Mouse (Mus musculus): ENCODE results near the gene Gm20518.
A peak's percentile ranks its signal among the peaks of the same experiment; 100 is the strongest.

The Gm20518 gene

DNA sequence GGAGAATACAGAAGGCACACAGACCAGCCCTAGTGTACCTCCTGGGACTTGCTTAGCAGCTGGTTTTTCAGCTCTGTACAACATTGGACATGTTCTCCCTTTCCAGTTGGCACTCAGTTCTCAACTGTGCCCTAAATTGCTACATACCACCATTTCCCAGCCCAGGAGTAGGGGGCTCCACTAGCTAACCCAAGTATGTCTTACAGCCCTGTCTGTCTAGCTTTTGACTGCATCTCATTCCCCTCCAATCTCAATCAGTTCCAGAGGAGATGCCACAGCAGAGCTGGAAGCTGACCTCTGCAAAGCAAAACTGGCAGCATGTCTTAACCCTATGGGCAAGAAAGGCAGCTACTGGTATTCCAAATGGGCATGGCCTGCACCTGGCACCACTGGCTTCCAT, 4.6 kb upstream of the Gm20518 start:
- DNase-seq (ENCODE audit: low read depth, low spot score), result no peak

DNA sequence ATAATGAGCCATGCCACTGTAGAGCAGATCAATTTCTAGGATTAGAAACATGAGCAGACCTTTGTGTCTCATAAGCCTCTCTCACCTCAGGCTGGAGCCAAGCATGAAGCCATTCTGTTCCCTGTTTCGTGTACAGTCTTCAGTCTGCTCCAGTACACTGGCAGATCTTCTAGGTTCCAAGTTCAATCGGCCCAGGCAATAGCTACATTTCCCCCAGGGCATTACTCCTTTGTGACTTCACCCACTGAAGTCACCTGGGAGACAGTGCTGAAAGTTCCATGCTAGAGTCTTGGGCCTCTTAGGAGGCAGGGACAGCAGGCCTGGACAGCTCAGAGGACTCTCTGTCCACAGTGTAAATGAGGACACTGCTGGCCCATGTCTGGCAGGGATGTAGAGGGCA, 2.5 kb upstream of the Gm20518 start, which contains the start of gene Tssk1:
Gene Tssk1, plus strand, starts transcription at position 301 of the 400 bp plus-strand sequence.
- no peak for DNase-seq (ENCODE audit: low read depth, low spot score)

DNA sequence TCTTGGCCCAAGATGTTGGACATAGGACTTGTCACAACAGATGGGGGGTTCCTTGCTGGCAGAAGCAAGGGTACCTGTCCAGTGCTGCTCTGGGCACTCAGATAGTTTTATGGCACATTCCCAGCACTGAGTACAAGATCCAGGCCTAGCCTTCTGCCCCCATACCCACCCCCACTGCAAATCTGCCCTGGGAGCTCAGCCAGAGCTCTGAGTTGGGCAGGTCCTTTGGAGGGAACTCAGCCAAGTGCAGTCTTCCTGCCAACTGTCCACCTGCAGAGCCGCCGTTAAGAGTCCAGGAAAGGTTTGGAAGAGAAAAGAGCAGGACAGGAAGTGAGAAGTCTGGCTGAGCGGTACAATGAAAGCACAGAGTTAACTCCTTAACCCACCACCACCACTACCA, 1.1 kb upstream of the Gm20518 start:
- no peak for DNase-seq (ENCODE audit: low read depth, low spot score)

DNA sequence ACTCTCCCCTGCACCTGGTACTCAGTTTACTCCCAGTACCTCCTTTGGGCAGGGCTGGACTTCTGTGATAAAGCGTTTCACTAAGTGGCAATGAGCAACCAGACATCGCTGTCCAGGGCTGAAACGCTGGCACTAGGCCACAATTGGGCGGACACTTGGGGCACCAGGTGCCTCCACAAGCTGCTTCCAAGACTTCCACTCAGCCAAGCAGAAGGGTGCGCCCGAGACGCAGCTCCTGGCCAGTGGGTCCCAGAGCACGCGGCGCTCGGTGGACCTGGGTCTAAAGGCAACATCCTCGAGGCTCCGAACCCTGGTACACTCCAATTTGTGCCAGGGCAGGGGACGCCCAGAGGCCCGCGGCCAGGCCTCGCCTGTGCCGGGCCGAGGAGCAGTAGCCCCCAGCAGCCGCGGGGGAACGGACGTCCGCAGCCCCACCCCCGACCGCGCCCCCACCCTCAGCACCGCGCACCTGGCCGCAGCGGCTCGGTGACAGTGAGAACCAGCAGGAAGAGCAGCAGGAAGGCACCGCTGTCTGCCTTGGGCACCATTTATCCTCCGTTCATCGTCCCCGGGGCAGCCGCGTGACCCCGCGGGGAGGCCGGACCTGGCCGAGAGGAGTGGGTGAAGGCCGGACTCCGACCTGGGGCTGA, 429 bp downstream of the Gm20518 start:
- peak; percentile 53 for DNase-seq (ENCODE audit: low read depth, low spot score)

DNA sequence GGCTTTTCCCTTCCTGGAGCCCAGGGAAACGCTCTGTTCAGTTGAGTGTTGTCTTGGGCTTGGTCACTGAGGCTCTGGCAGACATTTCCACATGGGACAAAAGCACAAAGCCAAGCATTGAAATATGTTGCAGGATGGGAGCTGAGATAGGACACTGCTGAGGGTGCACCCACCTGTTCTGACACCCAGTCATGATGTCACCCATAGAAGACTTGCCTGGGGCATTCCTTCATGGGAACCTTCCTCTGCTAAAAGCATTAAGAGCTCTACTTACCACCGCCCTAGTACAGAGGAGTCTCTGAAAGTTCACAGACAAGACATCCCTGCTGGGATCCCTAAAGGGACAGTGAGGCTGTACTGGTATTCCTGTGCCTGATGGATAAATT, 1.1 kb downstream of the Gm20518 start:
- DNase-seq (ENCODE audit: low read depth, low spot score), result peak; percentile 16

DNA sequence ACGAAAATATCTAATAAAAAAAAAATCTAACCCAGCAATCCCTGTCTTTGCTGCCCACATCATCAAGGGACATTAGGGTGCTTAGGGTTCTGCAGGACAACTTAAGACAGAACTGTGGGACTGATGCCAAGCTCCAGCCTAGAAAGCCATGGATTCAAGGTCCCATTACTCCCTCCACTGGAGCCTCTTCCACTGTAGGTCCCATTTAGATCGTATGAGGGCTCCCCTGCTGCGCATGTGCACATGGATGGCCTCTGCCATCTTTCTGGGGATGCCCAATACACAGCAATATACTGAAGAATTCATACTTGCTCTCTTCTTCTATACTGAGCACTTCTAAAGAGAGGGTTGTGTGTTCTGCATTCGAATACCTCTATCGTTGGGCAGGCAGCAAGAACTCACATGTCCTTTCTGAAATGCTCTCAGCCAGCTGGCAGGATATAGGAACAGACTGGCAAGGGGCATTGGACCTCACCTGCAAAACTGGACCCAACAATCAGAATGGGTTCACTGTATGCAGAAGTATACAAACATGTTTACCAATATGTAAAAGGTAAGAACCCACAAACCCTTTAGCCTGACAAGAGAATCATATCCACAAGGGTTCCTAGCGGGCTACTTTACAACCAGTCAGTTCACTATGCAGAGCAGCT, 1.7 kb downstream of the Gm20518 start:
- no peak for DNase-seq (ENCODE audit: low read depth, low spot score)

DNA sequence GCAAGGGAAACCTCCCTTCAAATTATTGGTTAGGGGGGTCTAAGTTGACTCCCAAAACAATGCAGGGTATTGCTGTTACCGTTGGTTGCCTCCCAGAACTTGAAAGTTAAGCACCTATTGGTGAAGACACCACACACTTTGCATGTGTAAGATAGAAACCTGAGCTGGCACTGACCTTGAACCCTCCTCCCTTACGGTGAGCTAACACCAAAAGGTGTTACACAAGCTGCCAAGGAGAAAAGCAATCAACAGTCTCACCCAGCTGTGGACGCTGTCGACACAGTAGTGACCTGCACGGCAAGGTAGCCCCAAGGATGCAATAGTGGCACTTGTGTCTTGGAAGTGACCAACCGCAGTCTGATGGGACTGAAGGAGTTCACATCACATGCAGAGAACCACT, 7.4 kb downstream of the Gm20518 start:
- peak; percentile 54 for DNase-seq (ENCODE audit: low read depth, low spot score)

DNA sequence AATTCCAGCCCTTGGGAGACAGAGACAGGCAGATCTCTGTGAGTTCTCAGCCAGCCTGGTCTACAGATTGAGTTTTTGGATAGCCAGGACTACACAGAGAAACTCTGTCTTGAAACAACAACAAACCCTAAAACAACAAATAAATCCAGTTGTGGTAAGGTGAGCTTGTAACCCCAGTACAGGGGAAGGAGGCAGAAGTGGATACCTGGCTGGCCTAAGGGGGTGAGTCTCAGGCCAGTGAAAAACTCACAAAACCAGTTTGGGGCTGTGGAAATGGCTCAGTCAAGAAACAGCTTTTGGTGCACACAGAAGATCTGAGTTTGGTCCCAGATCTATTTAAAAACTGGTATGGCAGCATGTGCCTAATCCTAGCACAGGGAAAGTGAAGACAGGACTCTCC, 9.3 kb downstream of the Gm20518 start:
- DNase-seq (ENCODE audit: low read depth, low spot score), result no peak

DNA sequence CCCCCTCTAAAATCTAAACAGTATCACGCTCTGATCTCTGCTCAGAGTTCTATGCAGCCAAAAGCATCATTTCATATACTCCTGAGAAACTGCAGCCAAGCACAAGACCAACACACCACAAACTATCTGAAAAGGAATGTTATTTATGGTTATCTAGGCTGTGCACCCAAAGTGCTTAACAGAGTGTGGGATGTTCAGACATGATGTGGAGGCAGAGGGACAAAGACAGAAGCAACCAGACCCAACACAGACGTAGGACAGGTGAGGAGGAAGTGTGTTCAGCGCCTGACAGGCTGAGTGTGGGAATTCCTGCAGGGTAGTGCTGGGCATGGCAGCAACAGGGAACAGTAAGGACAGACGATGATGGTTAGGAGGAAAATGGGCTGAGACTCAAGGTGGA, 11.9 kb downstream of the Gm20518 start:
- no peak for DNase-seq (ENCODE audit: low read depth, low spot score)

DNA sequence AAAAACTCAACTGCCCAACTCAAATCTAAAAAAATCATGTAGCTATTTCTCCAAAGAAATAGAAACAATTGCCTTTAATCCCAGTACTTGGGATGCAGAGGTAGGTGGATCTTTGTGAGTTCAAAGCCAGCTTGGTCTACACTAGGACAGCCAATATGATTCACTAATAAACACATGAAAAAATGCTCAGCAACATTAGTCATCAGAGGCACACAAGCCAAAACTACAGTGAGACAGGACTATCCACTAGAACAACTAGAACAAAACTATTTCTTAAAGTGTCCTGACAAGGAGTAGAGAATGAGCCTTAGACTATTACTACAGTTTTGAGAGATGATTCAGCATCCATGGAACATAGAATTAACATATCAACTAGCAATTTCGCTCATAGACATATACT, 15.4 kb downstream of the Gm20518 start:
- DNase-seq (ENCODE audit: low read depth, low spot score), result no peak

DNA sequence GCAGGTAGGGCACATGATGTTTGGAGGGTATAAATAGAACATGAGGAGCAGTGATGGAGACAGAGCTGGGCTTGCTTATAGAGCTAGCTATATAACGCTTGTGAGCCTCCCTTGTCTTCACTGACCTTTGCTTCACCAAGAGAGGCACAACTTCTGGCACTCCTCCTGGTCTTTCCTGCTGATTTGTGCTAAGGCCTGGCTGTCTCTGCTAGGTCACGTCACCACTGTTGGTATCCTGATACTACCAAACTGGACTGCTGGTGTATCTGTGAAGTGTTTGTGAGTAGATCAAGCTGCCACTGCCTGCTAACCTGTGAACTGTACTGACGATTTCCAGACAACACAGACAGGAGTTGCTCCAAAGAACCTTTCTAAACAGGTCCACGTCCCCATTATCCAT, 16.3 kb downstream of the Gm20518 start:
- DNase-seq (ENCODE audit: low read depth, low spot score), result no peak

DNA sequence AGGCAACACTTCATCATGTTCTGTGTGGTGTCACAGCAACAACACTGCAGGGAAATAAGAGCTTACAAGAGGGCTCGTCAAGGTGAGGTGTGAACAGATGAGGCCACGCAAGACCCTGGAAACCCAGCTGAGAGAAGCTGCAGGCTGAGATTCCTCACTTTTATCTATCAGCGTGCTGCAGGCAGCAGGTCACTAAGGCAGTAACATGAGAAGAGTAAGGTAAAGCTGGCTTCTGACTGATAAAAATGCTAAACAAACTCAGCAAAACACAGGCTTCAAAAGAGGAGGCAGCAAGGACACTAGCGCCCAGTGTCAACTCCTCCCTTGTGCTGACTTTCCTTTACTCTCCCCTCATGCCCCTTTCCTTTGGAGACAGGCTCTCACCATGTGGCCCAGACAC, 18.5 kb downstream of the Gm20518 start:
- DNase-seq (ENCODE audit: low read depth, low spot score), result no peak

DNA sequence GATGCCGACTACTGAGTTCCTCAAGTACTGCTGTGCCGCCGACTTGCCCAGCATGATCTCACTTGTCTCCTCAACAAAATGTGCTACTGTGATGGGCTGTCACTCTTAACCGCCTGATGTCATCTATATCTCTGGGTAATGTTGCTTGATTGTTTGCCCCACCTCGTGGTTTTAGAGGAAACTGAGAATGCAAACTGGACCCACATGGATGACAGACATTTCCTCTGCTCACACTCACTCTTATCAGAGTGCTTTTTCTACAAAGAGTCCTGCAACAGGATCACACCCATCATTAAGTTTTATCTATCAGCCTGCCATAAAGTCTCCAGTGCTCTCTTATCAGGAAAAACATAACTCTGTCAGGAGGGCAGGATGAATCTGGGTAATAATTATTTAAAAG, 20.2 kb downstream of the Gm20518 start:
- no peak for DNase-seq (ENCODE audit: low read depth, low spot score)

DNA sequence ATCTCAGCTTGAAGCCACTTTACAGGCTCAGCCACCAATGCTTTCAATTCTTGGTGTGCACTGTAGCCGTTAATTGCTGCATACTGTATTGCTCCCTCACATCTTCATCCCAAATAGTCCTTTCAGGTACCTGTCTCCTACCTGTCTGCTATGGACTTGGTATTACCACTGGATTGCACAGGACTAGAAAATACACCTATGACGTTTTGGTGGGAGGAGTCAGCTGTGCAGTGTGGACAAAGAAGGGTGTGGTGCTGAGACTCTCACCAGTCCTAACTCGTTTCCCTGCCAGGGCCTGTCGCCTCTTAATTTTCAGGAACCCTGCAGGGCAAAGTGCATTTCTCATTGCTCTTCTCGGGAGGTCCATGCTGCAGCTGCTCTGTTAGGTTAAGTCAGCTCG, 25.7 kb downstream of the Gm20518 start:
- DNase-seq (ENCODE audit: low read depth, low spot score), result peak; percentile 79

DNA sequence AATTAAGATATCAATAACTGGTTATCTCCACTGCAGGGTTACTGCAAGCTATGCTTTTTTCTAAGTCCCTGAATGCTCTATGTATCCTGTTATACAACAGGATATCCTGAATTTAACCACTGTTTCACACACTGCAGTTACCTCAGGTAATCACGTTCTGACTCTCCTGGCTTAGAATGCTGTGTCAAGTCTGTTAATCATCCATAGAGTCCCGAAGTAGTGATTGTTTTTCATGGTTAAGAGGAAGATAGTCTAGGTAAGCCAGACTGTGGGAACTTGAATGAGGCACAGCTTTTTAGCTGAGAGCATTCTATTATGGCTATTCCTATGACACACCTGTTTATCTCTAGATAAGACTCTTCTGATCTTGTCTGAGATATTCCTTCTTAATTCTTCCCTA, 26.2 kb downstream of the Gm20518 start:
- DNase-seq (ENCODE audit: low read depth, low spot score), result no peak

DNA sequence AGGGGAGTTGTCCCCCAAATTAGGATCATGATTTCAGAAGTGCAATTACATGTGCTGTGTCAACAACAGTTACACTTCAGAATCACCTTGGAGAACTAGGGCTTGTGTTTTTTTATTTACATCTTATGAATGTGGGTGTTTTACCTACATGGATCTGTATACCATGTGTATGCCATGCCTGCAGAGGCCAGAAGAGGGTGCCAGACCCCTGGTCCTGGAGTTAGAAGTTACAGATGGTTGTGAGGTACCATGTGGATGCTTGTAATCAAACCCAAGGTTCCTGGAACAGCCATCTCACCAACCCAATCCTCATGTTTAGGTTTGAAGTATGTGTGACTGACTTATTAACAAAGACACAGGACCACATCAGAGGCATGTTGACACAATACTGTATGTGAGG, 32.9 kb downstream of the Gm20518 start:
- DNase-seq (ENCODE audit: low read depth, low spot score), result peak; percentile 50

DNA sequence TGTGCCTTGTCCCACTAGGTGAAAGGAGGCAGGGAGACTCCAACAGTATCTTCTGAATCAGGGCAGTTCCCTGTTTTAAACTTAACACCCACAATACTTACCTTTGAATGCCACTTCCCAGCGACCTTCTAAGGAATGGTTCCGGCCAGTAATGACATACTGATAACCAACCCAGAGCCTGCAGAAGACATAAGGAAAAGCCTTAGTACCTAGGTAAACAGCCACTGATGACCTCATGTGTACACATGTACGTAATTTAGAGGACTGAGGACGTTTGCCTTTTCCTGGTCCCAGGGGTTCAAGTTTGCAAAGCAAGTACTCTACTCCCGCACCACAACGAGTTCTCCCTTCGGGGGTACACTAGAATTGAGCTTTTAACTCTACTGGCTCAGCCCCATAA, 34.3 kb downstream of the Gm20518 start:
- no peak for DNase-seq (ENCODE audit: low read depth, low spot score)

DNA sequence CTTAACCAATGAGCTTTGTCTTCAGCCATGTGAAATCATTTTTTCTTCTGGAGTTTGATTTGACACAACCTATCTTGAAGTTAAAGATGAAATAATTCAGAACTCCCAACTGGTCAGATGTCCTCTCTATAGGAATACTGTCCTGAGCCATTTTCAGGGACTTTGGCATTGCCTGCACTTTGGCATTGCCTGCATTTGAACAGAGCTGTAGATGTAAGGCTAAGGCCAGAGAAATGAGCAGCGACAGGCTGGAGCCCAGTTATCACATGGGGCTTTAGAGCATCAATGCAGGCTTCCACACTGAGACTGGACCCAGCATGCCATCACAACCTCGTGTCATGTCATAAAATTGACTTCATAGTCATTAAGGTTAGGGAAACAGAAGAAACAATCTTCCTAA, 38.2 kb downstream of the Gm20518 start:
- DNase-seq (ENCODE audit: low read depth, low spot score), result no peak

DNA sequence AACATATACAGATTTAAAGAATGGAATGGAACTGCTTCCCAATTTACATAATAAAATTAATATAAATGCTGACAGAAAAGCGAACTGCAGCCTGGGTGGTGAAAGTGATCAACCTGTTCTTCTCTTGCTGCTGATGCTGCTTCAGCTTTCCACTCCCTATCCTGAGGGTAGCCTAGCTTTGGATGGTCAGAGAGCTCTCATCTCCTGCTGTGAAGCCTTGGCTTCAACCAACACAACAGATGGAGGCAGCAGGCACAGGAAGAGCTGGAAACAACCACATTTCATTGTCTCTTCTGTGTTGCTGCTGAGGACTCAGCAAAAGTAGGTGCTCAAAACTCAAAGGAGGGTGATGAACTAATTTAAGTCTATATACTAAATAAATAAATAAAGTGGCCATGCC, 39.6 kb downstream of the Gm20518 start:
- DNase-seq (ENCODE audit: low read depth, low spot score), result no peak

DNA sequence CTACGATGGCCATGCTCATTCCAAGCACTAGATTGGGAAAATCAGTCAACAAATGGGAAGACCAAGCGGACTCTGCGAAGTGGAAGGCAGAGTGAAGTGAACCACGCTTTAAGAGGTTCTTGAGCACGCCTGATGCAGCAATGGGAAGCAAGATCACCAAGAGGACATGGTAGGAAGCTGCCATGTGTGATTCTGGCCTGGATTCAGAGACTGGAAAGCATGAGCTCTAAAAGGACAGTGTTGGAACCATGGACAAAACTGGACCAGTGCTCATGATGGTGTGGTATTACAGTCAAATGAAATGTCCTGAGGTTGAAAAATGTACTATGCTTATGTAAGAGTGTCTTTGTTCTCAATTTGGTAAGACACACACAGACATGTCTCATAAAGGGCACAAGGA, 40.1 kb downstream of the Gm20518 start:
- DNase-seq (ENCODE audit: low read depth, low spot score), result no peak

DNA sequence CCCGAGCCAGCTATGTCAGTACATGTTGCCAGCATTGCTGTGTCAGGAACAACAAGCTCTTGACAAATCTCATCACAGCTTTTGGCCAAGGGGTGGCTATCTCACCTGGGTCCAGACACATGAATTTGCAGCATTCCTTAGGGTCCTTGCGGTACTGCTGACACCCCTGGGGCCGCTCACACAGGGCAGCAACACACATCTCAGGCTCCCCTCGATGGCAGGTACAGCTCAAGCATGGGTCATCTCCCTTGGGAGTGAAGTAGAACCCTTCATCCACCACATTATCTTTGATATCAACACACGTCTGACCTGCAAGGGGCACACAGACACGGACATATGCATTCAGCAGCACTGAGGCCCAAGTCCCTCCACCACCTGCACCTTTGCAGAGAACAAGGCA, 42.0 kb downstream of the Gm20518 start:
- DNase-seq (ENCODE audit: low read depth, low spot score), result no peak

DNA sequence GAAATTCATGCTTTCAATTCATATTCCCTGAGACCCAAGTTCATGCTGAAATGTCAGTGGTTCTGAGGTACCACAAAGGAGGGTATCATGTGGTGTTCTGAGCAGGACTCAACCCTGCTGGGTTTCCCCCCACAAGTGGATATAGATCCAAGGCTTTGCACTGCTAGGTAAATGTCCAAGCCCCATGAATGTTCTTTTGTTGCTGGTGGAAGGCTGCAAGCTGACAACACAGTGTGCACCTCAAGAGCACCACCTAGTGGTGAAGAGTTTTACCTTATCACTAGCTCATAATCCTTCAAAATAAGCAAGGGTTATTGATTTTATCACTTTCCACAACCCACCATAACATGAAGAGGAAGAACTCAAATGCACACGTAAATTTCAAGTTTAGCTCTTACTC, 42.5 kb downstream of the Gm20518 start:
- DNase-seq (ENCODE audit: low read depth, low spot score), result peak; percentile 69

DNA sequence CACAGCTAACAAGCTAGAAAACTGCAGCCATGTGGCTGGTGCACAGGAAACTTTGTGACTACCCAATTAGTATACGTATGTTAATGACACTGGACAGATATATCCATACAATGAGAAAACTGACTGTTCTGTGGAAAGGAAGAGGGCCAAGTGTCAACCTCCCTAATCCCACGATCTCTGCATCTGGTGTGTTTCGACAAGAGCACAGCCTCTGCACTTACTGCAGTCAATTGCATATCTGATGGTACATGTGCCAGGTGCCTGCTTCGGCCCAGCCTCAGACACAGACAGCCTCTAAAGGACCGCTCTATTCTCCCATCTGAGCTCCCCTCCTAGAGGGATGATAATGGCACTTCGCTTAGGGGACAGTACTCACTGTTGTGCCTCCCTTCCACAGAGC, 43.0 kb downstream of the Gm20518 start:
- DNase-seq (ENCODE audit: low read depth, low spot score), result no peak

All from ZHBTc4 (cell line).